Comparison of ENCODE assay signal across 7 mouse cellular contexts in the genomic region with DNA sequence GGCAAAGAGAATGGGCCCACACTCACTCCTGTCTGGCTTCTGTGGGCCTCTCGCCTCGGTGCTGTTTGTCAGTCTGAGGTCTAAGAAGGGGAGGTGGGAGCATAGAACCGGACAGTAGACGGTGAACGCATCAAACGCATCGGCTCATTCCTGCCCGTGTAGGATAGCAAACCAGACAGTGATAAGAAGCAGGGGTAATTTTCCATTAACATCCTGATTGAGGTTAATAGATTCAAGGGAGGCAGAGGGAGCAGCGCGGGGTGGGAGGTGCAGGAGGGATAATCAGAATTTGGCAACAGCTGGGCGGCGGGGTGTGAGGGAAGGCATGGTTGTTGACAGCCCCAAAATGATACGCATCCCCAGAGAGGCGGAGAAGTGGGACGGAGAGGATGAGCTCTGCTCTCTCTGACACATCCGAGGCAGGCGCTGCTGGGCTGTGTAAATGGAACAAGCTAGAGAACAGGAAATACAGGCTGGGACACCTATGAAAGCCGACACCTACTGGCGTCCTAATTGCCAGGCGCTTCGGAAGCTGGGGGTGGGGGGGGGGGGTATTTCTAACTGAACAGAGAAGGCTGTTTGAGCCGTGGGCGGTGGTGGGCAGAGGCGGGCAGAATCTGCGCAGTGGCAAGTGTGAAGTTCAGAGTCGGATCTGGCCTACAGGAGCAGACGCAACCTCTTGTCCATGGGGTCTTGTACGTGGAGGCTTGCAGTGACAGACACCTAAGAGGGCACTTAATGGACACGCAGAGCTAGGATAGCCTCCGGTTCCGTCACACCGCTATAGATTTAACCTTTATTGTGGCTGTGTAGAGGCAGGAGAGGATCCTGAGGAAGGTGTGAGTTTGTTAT. TPM values are rescaled to one million over a fixed set of nuclear protein-coding genes. Genes with fewer than 3 reads are reported as not detected.
DNase-seq lines count a peak whose midpoint lies in the region; ATAC-seq and TF ChIP-seq lines count a peak whose summit lies in the region.

No protein-coding gene starts in this region.

- no peak overlapping the region for H3ac ChIP-seq in myocyte (ENCODE audit: control insufficient read depth, insufficient read length)

- peak; percentile 67 for DNase-seq in lung, embryonic 14.5 days
- no peak for DNase-seq in lung, adult 2 months
- DNase-seq in embryo, embryonic 10.5 days (ENCODE audit: low spot score) = peak; percentile 48
- no peak for DNase-seq in forebrain, postnatal 0 days
- peak; percentile 29 to 30 for DNase-seq in layer of hippocampus, adult 8-10 months (ENCODE audit: low spot score in 2 of 2)
- DNase-seq in gastrocnemius, postnatal 36 days = no peak

- no peak for TF ChIP-seq POLR2A in lung, adult 2 months (IDR thresholded peaks at IDR 0.05; ENCODE audit: borderline replicate concordance, extremely low read depth, low read depth, low read length)
- no peak for TF ChIP-seq POLR2A in myocyte (IDR thresholded peaks at IDR 0.05; ENCODE audit: insufficient read length, low read depth)

- no peaks in the 10 kb centered on the region for H3K9me3 ChIP-seq in lung, embryonic 14.5 days (ENCODE audit: low read depth, low read length)
- no peaks in the 10 kb centered on the region for H3K9me3 ChIP-seq in forebrain, postnatal 0 days (ENCODE audit: low read length)

- no peak overlapping the region for H3K9ac ChIP-seq in lung, embryonic 14.5 days
- no peak overlapping the region for H3K9ac ChIP-seq in forebrain, postnatal 0 days

- intact Hi-C loops in gastrocnemius, postnatal 36 days (cut with DNase I) = loop anchor here (5.0 kb wide), 1 partner anchor 72 kb away; no protein-coding TSS in a partner anchor

- WGBS in lung, embryonic 14.5 days = 13% methylated on average over 32 of the region's 32 CpGs
- 23% methylated on average over 32 of the region's 32 CpGs for whole genome bisulfite sequencing in lung, adult 2 months
- 34% methylated on average over 32 of the region's 32 CpGs for WGBS in forebrain, postnatal 0 days

- no peaks in the 10 kb centered on the region for H3K4me1 ChIP-seq in lung, embryonic 14.5 days (ENCODE audit: insufficient read depth)
- H3K4me1 ChIP-seq in lung, adult 2 months (ENCODE audit: control insufficient read depth, insufficient read depth, low read length) = no peaks in the 10 kb centered on the region
- H3K4me1 ChIP-seq in forebrain, postnatal 0 days (ENCODE audit: insufficient read depth) = no peaks in the 10 kb centered on the region

- no peaks in the 10 kb centered on the region for H3K27me3 ChIP-seq in lung, embryonic 14.5 days (ENCODE audit: insufficient read depth, low read length)
- H3K27me3 ChIP-seq in forebrain, postnatal 0 days (ENCODE audit: insufficient read depth, low read length) = no peaks in the 10 kb centered on the region
- no peaks in the 10 kb centered on the region for H3K27me3 ChIP-seq in myocyte (ENCODE audit: control insufficient read depth, insufficient read depth, insufficient read length)

- H3K4me3 ChIP-seq in lung, embryonic 14.5 days (ENCODE audit: low read depth, low read length) = peak overlapping the region; percentile 10
- no peak overlapping the region for H3K4me3 ChIP-seq in lung, adult 2 months (replicated peaks; ENCODE audit: extremely low read depth, low read depth, low read length)
- H3K4me3 ChIP-seq in forebrain, postnatal 0 days (ENCODE audit: low read depth, low read length) = peak overlapping the region; percentile 22; the same call in 1 of the 2 replicates
- no peak overlapping the region for H3K4me3 ChIP-seq in myocyte

- H3K36me3 ChIP-seq in lung, embryonic 14.5 days (ENCODE audit: insufficient read depth) = no peaks in the 10 kb centered on the region
- no peaks in the 10 kb centered on the region for H3K36me3 ChIP-seq in forebrain, postnatal 0 days (ENCODE audit: insufficient read depth)
- no peaks in the 10 kb centered on the region for H3K36me3 ChIP-seq in myocyte (ENCODE audit: control insufficient read depth, insufficient read depth)

- no peak overlapping the region for H3K27ac ChIP-seq in lung, embryonic 14.5 days (ENCODE audit: low read depth)
- H3K27ac ChIP-seq in forebrain, postnatal 0 days (ENCODE audit: low read depth, low read length) = no peak overlapping the region

- H3K4me2 ChIP-seq in lung, embryonic 14.5 days = peak overlapping the region; percentile 47
- peak overlapping the region; percentile 41 for H3K4me2 ChIP-seq in forebrain, postnatal 0 days (ENCODE audit: low read depth)
- peak overlapping the region; percentile 48 for H3K4me2 ChIP-seq in myocyte (ENCODE audit: low read depth)

- ATAC-seq in lung, embryonic 14.5 days (ENCODE audit: insufficient read depth) = peak; percentile 81
- ATAC-seq in forebrain, postnatal 0 days = peak; percentile 58; the same call in 1 of the 2 replicates

- no peak for TF ChIP-seq CTCF in lung, embryonic 14.5 days (IDR thresholded peaks at IDR 0.05; ENCODE audit: low read depth)
- TF ChIP-seq CTCF in lung, adult 2 months (IDR thresholded peaks at IDR 0.05; ENCODE audit: insufficient read depth, low read length) = no peak
- TF ChIP-seq CTCF in forebrain, postnatal 0 days (IDR thresholded peaks at IDR 0.05; ENCODE audit: low read depth) = no peak

- no peaks in the 10 kb centered on the region for H3K79me2 ChIP-seq in myocyte (ENCODE audit: control insufficient read depth, insufficient read depth)

TF ChIP-seq in myocyte, 11 proteins besides CTCF, POLR2A, EP300 and RAD21:
- TF ChIP-seq MYOG (IDR thresholded peaks at IDR 0.05; ENCODE audit: control insufficient read depth in 1 of 3, insufficient read depth in 1 of 3, insufficient read length in 2 of 3, low read depth in 2 of 3) = no peak
- no peak for TF ChIP-seq MYOD1 (IDR thresholded peaks at IDR 0.05; ENCODE audit: control insufficient read depth in 1 of 3, insufficient read length in 2 of 3, low read depth in 2 of 3)
- no peak for TF ChIP-seq MAX (IDR thresholded peaks at IDR 0.05; ENCODE audit: low read depth)
- no peak for TF ChIP-seq SRF (IDR thresholded peaks at IDR 0.05; ENCODE audit: control insufficient read depth, insufficient read length, low read depth)
- TF ChIP-seq CEBPB (IDR thresholded peaks at IDR 0.05; ENCODE audit: insufficient read depth, poor library complexity, severe bottlenecking) = no peak
- TF ChIP-seq USF1 (IDR thresholded peaks at IDR 0.05; ENCODE audit: low read depth) = no peak
- TF ChIP-seq E2F4 (IDR thresholded peaks at IDR 0.05; ENCODE audit: insufficient read depth) = no peak
TF ChIP-seq in myocyte: peak in this region for 0.

RNA-seq across cellular contexts. Expression of a gene that starts 54.4 kb away (rescaled TPM):
- polyA plus RNA-seq in lung, embryonic 14.5 days (2014; fragmentation: Nextera tagmentation; extraction: Ambion mirVana) = 15.2 and 15.5 TPM in 2 replicates
- 2.5 and 2.7 TPM in 2 replicates for polyA plus RNA-seq in lung, adult 2 months (2012; rRNA removed)
- total RNA-seq in forebrain, postnatal 0 days (2014; rRNA removed) = 11.8 and 13.8 TPM in 2 replicates
- 14.4 and 15.2 TPM in 2 replicates for polyA plus RNA-seq in forebrain, postnatal 0 days (2015; fragmentation: Nextera tagmentation; extraction: Ambion mirVana)
- 1 to 10 TPM; 8.3 to 9.4 (median 8.8) TPM for total RNA-seq in layer of hippocampus, adult 8-10 months (2022)
- polyA plus RNA-seq in myocyte (2012; fragmentation: generic; extraction: Trizol) = 6.1 TPM
- total RNA-seq in gastrocnemius, postnatal 36 days (2021) = 1 to 10 TPM; 2.5 to 3.6 TPM

RNA-seq across cellular contexts. Expression of a gene that starts 54.6 kb away (rescaled TPM):
- 13.6 and 14.7 TPM in 2 replicates for polyA plus RNA-seq in lung, embryonic 14.5 days (2014; fragmentation: Nextera tagmentation; extraction: Ambion mirVana)
- 3.4 and 6.0 TPM in 2 replicates for polyA plus RNA-seq in lung, adult 2 months (2012; rRNA removed)
- total RNA-seq in forebrain, postnatal 0 days (2014; rRNA removed) = 24.6 and 25.0 TPM in 2 replicates
- 6.8 and 9.3 TPM in 2 replicates for polyA plus RNA-seq in forebrain, postnatal 0 days (2015; fragmentation: Nextera tagmentation; extraction: Ambion mirVana)
- total RNA-seq in layer of hippocampus, adult 8-10 months (2022) = 10 to 100 TPM; 23.9 to 26.0 (median 24.8) TPM
- 4.2 TPM for polyA plus RNA-seq in myocyte (2012; fragmentation: generic; extraction: Trizol)
- total RNA-seq in gastrocnemius, postnatal 36 days (2021) = 1 to 10 TPM; 4.7 to 6.6 TPM

Comparison
In these comparisons a context has a peak if more than half of its experiments do, and no peak if none do; other contexts are left out.
1. DNase-seq: peak in lung, embryonic 14.5 days (single experiment), embryo, embryonic 10.5 days (single experiment) and layer of hippocampus, adult 8-10 months (2 of 2); none in lung, adult 2 months (single experiment), forebrain, postnatal 0 days (single experiment) and gastrocnemius, postnatal 36 days (0 of 2).
2. H3K4me3 ChIP-seq: peak in lung, embryonic 14.5 days (single experiment) and forebrain, postnatal 0 days (single experiment); none in lung, adult 2 months (single experiment) and myocyte (single experiment).
3. Peak in every context shown above with its lines, with median percentiles within 50 percentile points of each other: H3K4me2 ChIP-seq.